ENCODE assay signal across 8 mouse cellular contexts in genomic region chr4:154023754-154024601, GRCm38 (mm10). TPM values are rescaled to one million over a fixed set of nuclear protein-coding genes. Genes with fewer than 3 reads are reported as not detected.
DNase-seq lines count a peak whose midpoint lies in the region; ATAC-seq and TF ChIP-seq lines count a peak whose summit lies in the region.

No protein-coding gene starts in this region.

- H3K9ac ChIP-seq in limb, embryonic 14.5 days (ENCODE audit: low read depth, low read length, severe bottlenecking), result no peak overlapping the region
- H3K9ac ChIP-seq in stomach, embryonic 16.5 days (ENCODE audit: low read length), result peak overlapping the region; percentile 77

- peak overlapping the region; percentile 83 for H3K4me3 ChIP-seq in erythroblast, embryonic 14.5 days (replicated peaks)
- no peak overlapping the region for H3K4me3 ChIP-seq in limb, embryonic 14.5 days (replicated peaks; ENCODE audit: low read length)
- H3K4me3 ChIP-seq in stomach, embryonic 16.5 days (replicated peaks; ENCODE audit: low read length), result peak overlapping the region; percentile 65; the same call in 1 of the 2 replicates

- no peak overlapping the region for H3K27ac ChIP-seq in limb, embryonic 14.5 days (replicated peaks; ENCODE audit: low read depth, low read length)
- H3K27ac ChIP-seq in stomach, embryonic 16.5 days (ENCODE audit: low read length), result peak overlapping the region; percentile 21

- no peak overlapping the region for H3K4me2 ChIP-seq in limb, embryonic 14.5 days (replicated peaks; ENCODE audit: low read depth, low read length, severe bottlenecking)
- H3K4me2 ChIP-seq in stomach, embryonic 16.5 days (ENCODE audit: low read depth, low read length), result peak overlapping the region; percentile 81

- H3K9me3 ChIP-seq in erythroblast, embryonic 14.5 days (ENCODE audit: control insufficient read depth, low read length), result no peaks in the 10 kb centered on the region
- no peaks in the 10 kb centered on the region for H3K9me3 ChIP-seq in limb, embryonic 14.5 days (ENCODE audit: control insufficient read depth, low read length)
- H3K9me3 ChIP-seq in stomach, embryonic 16.5 days (replicated peaks; ENCODE audit: control insufficient read depth, low read length), result no peaks in the 10 kb centered on the region

- H3K4me1 ChIP-seq in erythroblast, embryonic 14.5 days (ENCODE audit: control insufficient read depth), result peaks cover 93% of the 10 kb centered on the region
- H3K4me1 ChIP-seq in limb, embryonic 14.5 days (ENCODE audit: control insufficient read depth, insufficient read depth, low read length), result peaks cover 11% of the 10 kb centered on the region
- H3K4me1 ChIP-seq in stomach, embryonic 16.5 days (ENCODE audit: control insufficient read depth, insufficient read depth, low read length), result peaks cover 39% of the 10 kb centered on the region

- ATAC-seq in limb, embryonic 14.5 days (ENCODE audit: low FRiP score, low read depth), result peak; percentile 18; the same call in 1 of the 2 replicates
- ATAC-seq in stomach, embryonic 16.5 days (ENCODE audit: insufficient read depth, low FRiP score), result peak; percentile 30

- 21% methylated on average over 8 of the region's 8 CpGs for WGBS in limb, embryonic 14.5 days
- WGBS in stomach, embryonic 16.5 days, result 8% methylated on average over 8 of the region's 8 CpGs

- TF ChIP-seq POLR2A in limb, embryonic 14.5 days (IDR thresholded peaks at IDR 0.05; ENCODE audit: borderline replicate concordance, extremely low read depth, insufficient read depth, insufficient read length), result no peak

- H3K27me3 ChIP-seq in erythroblast, embryonic 14.5 days (ENCODE audit: control insufficient read depth), result no peaks in the 10 kb centered on the region
- H3K27me3 ChIP-seq in limb, embryonic 14.5 days (ENCODE audit: control insufficient read depth, insufficient read depth, low read length), result peaks cover 33% of the 10 kb centered on the region
- H3K27me3 ChIP-seq in stomach, embryonic 16.5 days (ENCODE audit: control insufficient read depth, insufficient read depth, low read length), result no peaks in the 10 kb centered on the region

- DNase-seq in layer of hippocampus, adult 9-11 months, result peak; percentile 79
- DNase-seq in layer of hippocampus, postnatal 25 days (ENCODE audit: extremely low spot score in 1 of 2, low spot score in 1 of 2), result no peak
- peak; percentile 68 for DNase-seq in c-Kit-negative CD71-positive TER-119-positive erythroid progenitor cells, embryonic 14.5 days (ENCODE audit: low read depth, low spot score)
- no peak for DNase-seq in limb, embryonic 14.5 days (ENCODE audit: low spot score)
- no peak for DNase-seq in adrenal gland, postnatal 36 days
- no peak for DNase-seq in frontal cortex, postnatal 14 days (ENCODE audit: low spot score in 2 of 2)

- H3K36me3 ChIP-seq in erythroblast, embryonic 14.5 days (ENCODE audit: control insufficient read depth), result peaks cover 89% of the 10 kb centered on the region
- H3K36me3 ChIP-seq in limb, embryonic 14.5 days (ENCODE audit: control insufficient read depth, insufficient read depth, low read length), result peaks cover 36% of the 10 kb centered on the region
- H3K36me3 ChIP-seq in stomach, embryonic 16.5 days (ENCODE audit: control insufficient read depth, insufficient read depth, low read length), result 0 out of 2 replicates have a peak, but pooled peaks cover 15% of the 10 kb centered on the region

RNA-seq across cellular contexts. Expression of gene Smim1, which starts 2.1 kb away (rescaled TPM):
- 1 to 10 TPM; 7.5 to 9.5 TPM for total RNA-seq in layer of hippocampus, postnatal 25 days (2021)
- 35.8 and 57.8 TPM in 2 replicates for polyA plus RNA-seq in erythroblast, embryonic 14.5 days (2012)
- polyA plus RNA-seq in limb, embryonic 14.5 days (2012; rRNA removed), result 22.4 and 23.9 TPM in 2 replicates
- polyA plus RNA-seq in limb, embryonic 14.5 days (2014; fragmentation: Nextera tagmentation; extraction: Ambion mirVana), result 20.6 and 20.7 TPM in 2 replicates
- polyA plus RNA-seq in stomach, embryonic 16.5 days (2015; fragmentation: Nextera tagmentation; extraction: Ambion mirVana), result 58.7 and 63.0 TPM in 2 replicates
- 10 to 100 TPM; 45.4 to 54.8 TPM for total RNA-seq in adrenal gland, postnatal 36 days (2021)

RNA-seq across cellular contexts. Expression of gene Lrrc47, which starts 12.4 kb away (rescaled TPM):
- total RNA-seq in layer of hippocampus, postnatal 25 days (2021), result 10 to 100 TPM; 54.6 to 71.1 TPM
- 10.4 and 11.2 TPM in 2 replicates for polyA plus RNA-seq in erythroblast, embryonic 14.5 days (2012)
- 49.2 and 59.0 TPM in 2 replicates for polyA plus RNA-seq in limb, embryonic 14.5 days (2012; rRNA removed)
- polyA plus RNA-seq in limb, embryonic 14.5 days (2014; fragmentation: Nextera tagmentation; extraction: Ambion mirVana), result 11.8 and 12.3 TPM in 2 replicates
- 8.6 and 10.9 TPM in 2 replicates for polyA plus RNA-seq in stomach, embryonic 16.5 days (2015; fragmentation: Nextera tagmentation; extraction: Ambion mirVana)
- total RNA-seq in adrenal gland, postnatal 36 days (2021), result 10 to 100 TPM; 55.6 to 58.5 TPM

RNA-seq across cellular contexts. Expression of gene Ccdc27, which starts 18.5 kb away (rescaled TPM):
- total RNA-seq in layer of hippocampus, postnatal 25 days (2021), result 1 to 10 TPM in 1 of 2 experiments, under 1 TPM in 1; 0.66 to 1.1 TPM
- not detected in 2 replicates for polyA plus RNA-seq in erythroblast, embryonic 14.5 days (2012)
- not detected in 2 replicates for polyA plus RNA-seq in limb, embryonic 14.5 days (2012; rRNA removed)
- polyA plus RNA-seq in limb, embryonic 14.5 days (2014; fragmentation: Nextera tagmentation; extraction: Ambion mirVana), result 0.10 TPM in 1 of 2 replicates, not detected in the other
- not detected in 2 replicates for polyA plus RNA-seq in stomach, embryonic 16.5 days (2015; fragmentation: Nextera tagmentation; extraction: Ambion mirVana)
- total RNA-seq in adrenal gland, postnatal 36 days (2021), result not detected

RNA-seq across cellular contexts. Expression of gene Cep104, which starts 49.0 kb away (rescaled TPM):
- 10 to 100 TPM; 31.0 to 31.3 TPM for total RNA-seq in layer of hippocampus, postnatal 25 days (2021)
- polyA plus RNA-seq in erythroblast, embryonic 14.5 days (2012), result 1.2 and 1.3 TPM in 2 replicates
- polyA plus RNA-seq in limb, embryonic 14.5 days (2012; rRNA removed), result 13.3 and 14.0 TPM in 2 replicates
- 13.9 and 18.0 TPM in 2 replicates for polyA plus RNA-seq in limb, embryonic 14.5 days (2014; fragmentation: Nextera tagmentation; extraction: Ambion mirVana)
- polyA plus RNA-seq in stomach, embryonic 16.5 days (2015; fragmentation: Nextera tagmentation; extraction: Ambion mirVana), result 12.0 and 13.9 TPM in 2 replicates
- total RNA-seq in adrenal gland, postnatal 36 days (2021), result 10 to 100 TPM; 25.3 to 28.2 TPM

RNA-seq across cellular contexts. Expression of gene Dffb, which starts 49.1 kb away (rescaled TPM):
- total RNA-seq in layer of hippocampus, postnatal 25 days (2021), result 10 to 100 TPM in 1 of 2 experiments, 1 to 10 TPM in 1; 8.3 to 11.9 TPM
- polyA plus RNA-seq in erythroblast, embryonic 14.5 days (2012), result 0.75 and 2.1 TPM in 2 replicates
- 28.8 and 39.6 TPM in 2 replicates for polyA plus RNA-seq in limb, embryonic 14.5 days (2012; rRNA removed)
- polyA plus RNA-seq in limb, embryonic 14.5 days (2014; fragmentation: Nextera tagmentation; extraction: Ambion mirVana), result 10.5 and 12.0 TPM in 2 replicates
- polyA plus RNA-seq in stomach, embryonic 16.5 days (2015; fragmentation: Nextera tagmentation; extraction: Ambion mirVana), result 12.4 and 12.8 TPM in 2 replicates
- total RNA-seq in adrenal gland, postnatal 36 days (2021), result 1 to 10 TPM; 2.9 to 3.7 TPM

Comparison
In these comparisons a context has a peak if more than half of its experiments do, and no peak if none do; other contexts are left out.
1. DNase-seq: peak in layer of hippocampus, adult 9-11 months (single experiment) and c-Kit-negative CD71-positive TER-119-positive erythroid progenitor cells, embryonic 14.5 days (single experiment); none in layer of hippocampus, postnatal 25 days (0 of 2), limb, embryonic 14.5 days (single experiment), adrenal gland, postnatal 36 days (0 of 2) and frontal cortex, postnatal 14 days (0 of 2).